In genomic region chr13:54575489-54575888, GRCm38 (mm10) we compare ENCODE assay signal across 8 mouse cellular contexts. TPM values are rescaled to one million over a fixed set of nuclear protein-coding genes. Genes with fewer than 3 reads are reported as not detected.
DNase-seq lines count a peak whose midpoint lies in the region; ATAC-seq and TF ChIP-seq lines count a peak whose summit lies in the region.

No protein-coding gene starts in this region.

- H3K36me3 ChIP-seq in kidney, adult 2 months (ENCODE audit: control insufficient read depth, insufficient read depth, low read length), result no peaks in the 10 kb centered on the region
- peaks cover 0 to 12% of the 10 kb centered on the region in 2 experiments; a peak in 2 of 4 replicates for H3K36me3 ChIP-seq in MEL (ENCODE audit: control insufficient read depth in 1 of 2, insufficient read depth in 2 of 2, low read length in 2 of 2)
- peaks cover 14% of the 10 kb centered on the region; the same call in 1 of the 2 replicates for H3K36me3 ChIP-seq in forebrain, embryonic 15.5 days
- 0 out of 2 replicates have a peak, but pooled peaks cover 3% of the 10 kb centered on the region for H3K36me3 ChIP-seq in liver, embryonic 15.5 days (replicated peaks)

- peak overlapping the region; percentile 76 for H3K9ac ChIP-seq in MEL (ENCODE audit: control insufficient read depth, low read depth, low read length, poor library complexity, severe bottlenecking)
- peak overlapping the region; percentile 82 for H3K9ac ChIP-seq in forebrain, embryonic 15.5 days (replicated peaks)
- H3K9ac ChIP-seq in liver, embryonic 15.5 days, result peak overlapping the region; percentile 70

- TF ChIP-seq POLR2A in kidney, adult 2 months (IDR thresholded peaks at IDR 0.05; ENCODE audit: low read depth, low read length), result no peak
- TF ChIP-seq POLR2A in MEL (IDR thresholded peaks at IDR 0.05; ENCODE audit: control insufficient read depth in 1 of 2, insufficient read depth in 1 of 2, low read depth in 1 of 2, low read length in 2 of 2, poor library complexity in 1 of 2), result no peak

- H3K9me3 ChIP-seq in MEL (replicated peaks; ENCODE audit: insufficient read depth, low read length), result no peaks in the 10 kb centered on the region
- H3K9me3 ChIP-seq in forebrain, embryonic 15.5 days, result no peaks in the 10 kb centered on the region
- H3K9me3 ChIP-seq in liver, embryonic 15.5 days (replicated peaks), result no peaks in the 10 kb centered on the region

- peak overlapping the region; percentile 80 for H3K4me3 ChIP-seq in kidney, adult 2 months (ENCODE audit: insufficient read depth, low read depth, low read length)
- peak overlapping the region; percentile 73 to 92 for H3K4me3 ChIP-seq in MEL (ENCODE audit: control insufficient read depth in 1 of 2, insufficient read depth in 1 of 2, low read depth in 2 of 2, low read length in 2 of 2)
- peak overlapping the region; percentile 86 for H3K4me3 ChIP-seq in forebrain, embryonic 15.5 days
- peak overlapping the region; percentile 73 for H3K4me3 ChIP-seq in liver, embryonic 15.5 days (replicated peaks)

- TF ChIP-seq EP300 in MEL (IDR thresholded peaks at IDR 0.05; ENCODE audit: low read depth in 1 of 2, low read length in 2 of 2), result no peak

- intact Hi-C loops in left cerebral cortex, postnatal 14 days (cut with DNase I), result no loop called here

- TF ChIP-seq CTCF in kidney, adult 2 months (conservative IDR thresholded peaks at IDR 0.05; ENCODE audit: insufficient read depth, insufficient read length, low read depth, low read length), result no peak
- TF ChIP-seq CTCF in MEL (IDR thresholded peaks at IDR 0.05 in 2 of 3, conservative IDR thresholded peaks at IDR 0.05 in 1 of 3; ENCODE audit: control insufficient read depth in 1 of 3, insufficient read depth in 1 of 3, low read depth in 2 of 3, low read length in 3 of 3, poor library complexity in 1 of 3, severe bottlenecking in 1 of 3), result no peak

- peak overlapping the region; percentile 87 for H3K4me2 ChIP-seq in forebrain, embryonic 15.5 days (replicated peaks)
- H3K4me2 ChIP-seq in liver, embryonic 15.5 days, result peak overlapping the region; percentile 95

- peaks cover 10% of the 10 kb centered on the region; the same call in 1 of the 2 replicates for H3K4me1 ChIP-seq in kidney, adult 2 months (ENCODE audit: control insufficient read depth, insufficient read depth, low read length)
- peaks cover 2 to 15% of the 10 kb centered on the region in 2 experiments for H3K4me1 ChIP-seq in MEL (ENCODE audit: control insufficient read depth in 1 of 2, insufficient read depth in 2 of 2, low read length in 2 of 2)
- peaks cover 24% of the 10 kb centered on the region for H3K4me1 ChIP-seq in forebrain, embryonic 15.5 days
- H3K4me1 ChIP-seq in liver, embryonic 15.5 days (replicated peaks), result peaks cover 42% of the 10 kb centered on the region

- no peak for ATAC-seq in forebrain, embryonic 15.5 days (replicated peaks)
- 0 out of 2 replicates have a peak, but pooled peaks have one; percentile 30 for ATAC-seq in liver, embryonic 15.5 days (ENCODE audit: insufficient read depth)

- WGBS in kidney, adult 2 months, result 5% methylated on average over 19 of the region's 19 CpGs
- 3% methylated on average over 19 of the region's 19 CpGs for WGBS in forebrain, embryonic 15.5 days
- 4% methylated on average over 19 of the region's 19 CpGs for WGBS in liver, embryonic 15.5 days (ENCODE audit: insufficient replicate concordance)

- H3K27me3 ChIP-seq in kidney, adult 2 months (replicated peaks; ENCODE audit: control insufficient read depth, insufficient read depth, low read length), result no peaks in the 10 kb centered on the region
- no peaks in the 10 kb centered on the region for H3K27me3 ChIP-seq in MEL (ENCODE audit: control insufficient read depth in 1 of 2, insufficient read depth in 2 of 2, low read length in 2 of 2)
- H3K27me3 ChIP-seq in forebrain, embryonic 15.5 days, result no peaks in the 10 kb centered on the region; the same call in 1 of the 2 replicates
- peaks cover 14% of the 10 kb centered on the region for H3K27me3 ChIP-seq in liver, embryonic 15.5 days

- H3K27ac ChIP-seq in kidney, adult 2 months (ENCODE audit: insufficient read depth, low read depth, low read length), result peak overlapping the region; percentile 81
- no peak overlapping the region for H3K27ac ChIP-seq in MEL (ENCODE audit: control insufficient read depth, low read depth, low read length)
- H3K27ac ChIP-seq in forebrain, embryonic 15.5 days (replicated peaks), result peak overlapping the region; percentile 71; the same call in 1 of the 2 replicates
- H3K27ac ChIP-seq in liver, embryonic 15.5 days (replicated peaks), result 0 out of 2 replicates have a peak overlapping the region, but pooled peaks have one; percentile 57

- no peaks in the 10 kb centered on the region; the same call in 1 of the 2 replicates for H3K79me2 ChIP-seq in MEL (ENCODE audit: control insufficient read depth, insufficient read depth, low read length, poor library complexity)

- no peak for DNase-seq in kidney, adult 2 months
- DNase-seq in kidney, postnatal 10 days, result no peak
- no peak for DNase-seq in MEL (ENCODE audit: low read depth, low spot score)
- no peak for DNase-seq in layer of hippocampus, postnatal 36 days
- no peak for DNase-seq in cerebellum, adult 9-10 months
- no peak for DNase-seq in left cerebral cortex, postnatal 14 days (ENCODE audit: low spot score in 2 of 2)

- TF ChIP-seq RAD21 in MEL (IDR thresholded peaks at IDR 0.05; ENCODE audit: low read depth, low read length), result no peak

TF ChIP-seq in MEL, 35 proteins besides CTCF, POLR2A, EP300 and RAD21:
- TF ChIP-seq ZNF384 (IDR thresholded peaks at IDR 0.05; ENCODE audit: low read depth, low read length) (no peak), GABPA (IDR thresholded peaks at IDR 0.05; ENCODE audit: low read depth, low read length) (no peak), TAL1 (IDR thresholded peaks at IDR 0.05; ENCODE audit: low read length) (no peak), BHLHE40 (IDR thresholded peaks at IDR 0.05; ENCODE audit: borderline replicate concordance, low read depth, low read length) (no peak), MAX (IDR thresholded peaks at IDR 0.05; ENCODE audit: low read length) (no peak), USF2 (IDR thresholded peaks at IDR 0.05; ENCODE audit: borderline replicate concordance in 1 of 2, insufficient read depth in 1 of 2, low read depth in 1 of 2, low read length in 2 of 2) (no peak)

RNA-seq across cellular contexts. Expression of gene Arl10, which starts 0.7 kb away (rescaled TPM):
- polyA plus RNA-seq in kidney, adult 2 months (2012; rRNA removed), result 20.1 and 23.3 TPM in 2 replicates
- total RNA-seq in MEL (2012; rRNA removed), result 3.8 and 5.1 TPM in 2 replicates
- 10 to 100 TPM in 1 of 2 experiments, not detected in 1; 10.9 TPM for polyA plus RNA-seq in MEL (2012; ENCODE audit: insufficient read depth in 1 of 2, insufficient read length in 2 of 2, low read depth in 1 of 2, low replicate concordance in 2 of 2, missing spikeins in 1 of 2)
- 81.8 and 87.6 TPM in 2 replicates for polyA plus RNA-seq in forebrain, embryonic 15.5 days (2015; fragmentation: Nextera tagmentation; extraction: Ambion mirVana)
- polyA plus RNA-seq in liver, embryonic 15.5 days (2015; fragmentation: Nextera tagmentation; extraction: Ambion mirVana), result 7.0 and 8.2 TPM in 2 replicates
- 10 to 100 TPM; 35.2 to 36.2 TPM for total RNA-seq in layer of hippocampus, postnatal 36 days (2021)
- 10 to 100 TPM; 25.6 to 28.5 TPM for total RNA-seq in left cerebral cortex, postnatal 14 days (2021)

RNA-seq across cellular contexts. Expression of gene 4833439L19Rik, which starts 10.3 kb away (rescaled TPM):
- polyA plus RNA-seq in kidney, adult 2 months (2012; rRNA removed), result 701 and 716 TPM in 2 replicates
- total RNA-seq in MEL (2012; rRNA removed), result 32.0 and 34.2 TPM in 2 replicates
- 10 to 100 TPM in 1 of 2 experiments, not detected in 1; 53.8 TPM for polyA plus RNA-seq in MEL (2012; ENCODE audit: insufficient read depth in 1 of 2, insufficient read length in 2 of 2, low read depth in 1 of 2, low replicate concordance in 2 of 2, missing spikeins in 1 of 2)
- 287 and 293 TPM in 2 replicates for polyA plus RNA-seq in forebrain, embryonic 15.5 days (2015; fragmentation: Nextera tagmentation; extraction: Ambion mirVana)
- polyA plus RNA-seq in liver, embryonic 15.5 days (2015; fragmentation: Nextera tagmentation; extraction: Ambion mirVana), result 48.5 and 49.7 TPM in 2 replicates
- total RNA-seq in layer of hippocampus, postnatal 36 days (2021), result 100 to 1,000 TPM; 155 to 156 TPM
- 100 to 1,000 TPM; 149 to 151 TPM for total RNA-seq in left cerebral cortex, postnatal 14 days (2021)

RNA-seq across cellular contexts. Expression of gene Nop16, which starts 14.4 kb away (rescaled TPM):
- 13.7 and 19.0 TPM in 2 replicates for polyA plus RNA-seq in kidney, adult 2 months (2012; rRNA removed)
- 126 and 131 TPM in 2 replicates for total RNA-seq in MEL (2012; rRNA removed)
- polyA plus RNA-seq in MEL (2012; ENCODE audit: insufficient read depth in 1 of 2, insufficient read length in 2 of 2, low read depth in 1 of 2, low replicate concordance in 2 of 2, missing spikeins in 1 of 2), result 100 to 1,000 TPM in 1 of 2 experiments, not detected in 1; 172 TPM
- polyA plus RNA-seq in forebrain, embryonic 15.5 days (2015; fragmentation: Nextera tagmentation; extraction: Ambion mirVana), result 57.8 and 61.8 TPM in 2 replicates
- 43.2 and 47.0 TPM in 2 replicates for polyA plus RNA-seq in liver, embryonic 15.5 days (2015; fragmentation: Nextera tagmentation; extraction: Ambion mirVana)
- 10 to 100 TPM; 25.6 to 28.0 TPM for total RNA-seq in layer of hippocampus, postnatal 36 days (2021)
- total RNA-seq in left cerebral cortex, postnatal 14 days (2021), result 10 to 100 TPM; 27.0 to 30.4 TPM

RNA-seq across cellular contexts. Expression of gene Higd2a, which starts 14.5 kb away (rescaled TPM):
- 365 and 419 TPM in 2 replicates for polyA plus RNA-seq in kidney, adult 2 months (2012; rRNA removed)
- 54.0 and 59.8 TPM in 2 replicates for total RNA-seq in MEL (2012; rRNA removed)
- polyA plus RNA-seq in MEL (2012; ENCODE audit: insufficient read depth in 1 of 2, insufficient read length in 2 of 2, low read depth in 1 of 2, low replicate concordance in 2 of 2, missing spikeins in 1 of 2), result 100 to 1,000 TPM in 1 of 2 experiments, not detected in 1; 131 TPM
- 211 and 216 TPM in 2 replicates for polyA plus RNA-seq in forebrain, embryonic 15.5 days (2015; fragmentation: Nextera tagmentation; extraction: Ambion mirVana)
- polyA plus RNA-seq in liver, embryonic 15.5 days (2015; fragmentation: Nextera tagmentation; extraction: Ambion mirVana), result 94.3 and 106 TPM in 2 replicates
- 100 to 1,000 TPM; 169 to 175 TPM for total RNA-seq in layer of hippocampus, postnatal 36 days (2021)
- total RNA-seq in left cerebral cortex, postnatal 14 days (2021), result 100 to 1,000 TPM; 168 to 177 TPM

RNA-seq across cellular contexts. Expression of gene Cltb, which starts 35.7 kb away (rescaled TPM):
- 102 and 119 TPM in 2 replicates for polyA plus RNA-seq in kidney, adult 2 months (2012; rRNA removed)
- total RNA-seq in MEL (2012; rRNA removed), result 23.5 and 25.0 TPM in 2 replicates
- polyA plus RNA-seq in MEL (2012; ENCODE audit: insufficient read depth in 1 of 2, insufficient read length in 2 of 2, low read depth in 1 of 2, low replicate concordance in 2 of 2, missing spikeins in 1 of 2), result 10 to 100 TPM in 1 of 2 experiments, not detected in 1; 59.9 TPM
- 119 and 125 TPM in 2 replicates for polyA plus RNA-seq in forebrain, embryonic 15.5 days (2015; fragmentation: Nextera tagmentation; extraction: Ambion mirVana)
- polyA plus RNA-seq in liver, embryonic 15.5 days (2015; fragmentation: Nextera tagmentation; extraction: Ambion mirVana), result 35.6 and 40.4 TPM in 2 replicates
- total RNA-seq in layer of hippocampus, postnatal 36 days (2021), result 100 to 1,000 TPM; 261 to 274 TPM
- 100 to 1,000 TPM; 331 to 351 TPM for total RNA-seq in left cerebral cortex, postnatal 14 days (2021)
